Mouse (Mus musculus) G1E (cell line): ENCODE results near the gene Fry.

ENCODE experiments used
- CTCF ChIP-seq: IDR thresholded peaks from 2 replicates; pipeline ENCODE4 v1.5.1; 2012; ENCODE audit warnings: low read depth, low read length, inconsistent platforms, mixed read lengths
- GATA1 ChIP-seq: IDR thresholded peaks from 2 replicates; pipeline ENCODE4 v1.6.1; 2012; ENCODE audit warnings: borderline replicate concordance, low read length, inconsistent platforms, mixed read lengths
- TAL1 ChIP-seq: conservative IDR thresholded peaks from 2 replicates; pipeline ENCODE4 v1.6.1; 2012; ENCODE audit warnings: low read depth, low read length, inconsistent platforms, mixed read lengths

GRCm38 (mm10) chr5:150478612-150479011 is 360.2 kb downstream of the Fry start:
- TF ChIP-seq CTCF: no peak
- TF ChIP-seq GATA1: no peak
- TF ChIP-seq TAL1: no peak
